Comparison of ENCODE assay signal across 14 mouse cellular contexts in the genomic region with DNA sequence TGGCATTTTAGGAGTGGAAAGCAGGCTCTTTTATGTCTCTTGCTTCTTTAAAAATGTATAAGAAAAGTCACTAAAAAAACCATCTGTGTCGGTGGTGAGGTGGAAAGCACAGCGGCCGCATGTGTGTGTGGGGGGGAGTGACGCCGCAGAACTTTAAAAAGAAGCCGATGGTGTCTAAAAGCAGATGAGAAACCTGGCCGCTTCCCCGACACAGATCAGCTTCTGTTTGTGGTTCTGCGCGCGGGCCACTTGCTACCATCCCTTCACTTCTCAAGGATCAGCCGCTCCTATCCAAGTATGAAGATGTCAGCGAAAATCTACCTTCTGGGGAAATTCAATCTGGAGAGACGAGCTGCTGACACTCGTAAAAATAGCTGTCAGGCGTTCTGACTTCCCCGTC. TPM values are rescaled to one million over a fixed set of nuclear protein-coding genes. Genes with fewer than 3 reads are reported as not detected.
DNase-seq lines count a peak whose midpoint lies in the region; ATAC-seq and TF ChIP-seq lines count a peak whose summit lies in the region.
"Had no signal": no experiment of that assay in that cellular context is flagged by ENCODE, and none has a peak within 500 bp of the region (broad histone marks: within the 10 kb centered on the region; RNA-seq: fewer than 3 reads in every experiment).

No protein-coding gene starts in this region.

- no peak for TF ChIP-seq CTCF in left cerebral cortex, adult 2 months (IDR thresholded peaks at IDR 0.05)

- H3K4me3 ChIP-seq in embryonic facial prominence, embryonic 15.5 days (replicated peaks), result peak overlapping the region; percentile 7; the same call in 1 of the 2 replicates
- H3K4me3 ChIP-seq in left cerebral cortex, adult 2 months, result no peak overlapping the region
- no peak overlapping the region for H3K4me3 ChIP-seq in intestine, embryonic 15.5 days (replicated peaks)
- H3K4me3 ChIP-seq: midbrain, embryonic 12.5 days had no signal

- no peaks in the 10 kb centered on the region for H3K27me3 ChIP-seq in embryonic facial prominence, embryonic 15.5 days
- H3K27me3 ChIP-seq in intestine, embryonic 15.5 days (replicated peaks), result no peaks in the 10 kb centered on the region
- H3K27me3 ChIP-seq: midbrain, embryonic 12.5 days had no signal

- no peak overlapping the region for H3K9ac ChIP-seq in embryonic facial prominence, embryonic 15.5 days
- H3K9ac ChIP-seq in intestine, embryonic 15.5 days, result no peak overlapping the region
- H3K9ac ChIP-seq: midbrain, embryonic 12.5 days had no signal

- intact Hi-C loops in left cerebral cortex, adult 2 months (cut with DNase I), result loop anchor here (1.0 kb wide), 2 partner anchors 38 to 104 kb away; no protein-coding TSS in a partner anchor

- no peak overlapping the region for H3K27ac ChIP-seq in embryonic facial prominence, embryonic 15.5 days (replicated peaks)
- peak overlapping the region; percentile 83 for H3K27ac ChIP-seq in left cerebral cortex, adult 2 months
- no peak overlapping the region for H3K27ac ChIP-seq in intestine, embryonic 15.5 days
- H3K27ac ChIP-seq: midbrain, embryonic 12.5 days had no signal

- 33% methylated on average over 17 of the region's 17 CpGs for WGBS in embryonic facial prominence, embryonic 15.5 days
- whole genome bisulfite sequencing in intestine, embryonic 15.5 days, result 76% methylated on average over 17 of the region's 17 CpGs

- H3K4me2 ChIP-seq in embryonic facial prominence, embryonic 15.5 days (replicated peaks), result 0 out of 2 replicates have a peak overlapping the region, but pooled peaks have one; percentile 17
- H3K4me2 ChIP-seq in intestine, embryonic 15.5 days (replicated peaks), result no peak overlapping the region
- H3K4me2 ChIP-seq: midbrain, embryonic 12.5 days had no signal

- peak; percentile 50 for DNase-seq in layer of hippocampus, adult 11-12 months (ENCODE audit: low spot score)
- no peak for DNase-seq in layer of hippocampus, postnatal 14 days (ENCODE audit: low spot score in 2 of 2)
- peak; percentile 28 to 63 for DNase-seq in left cerebral cortex, adult 2 months (ENCODE audit: extremely low spot score in 1 of 2, low spot score in 2 of 2)
- peak; percentile 66 to 75 for DNase-seq in right cerebral cortex, adult 2 months (ENCODE audit: low spot score in 2 of 2)
- no peak for DNase-seq in urinary bladder, postnatal 10 days (ENCODE audit: low spot score)
- DNase-seq in cerebellum, adult 9-11 months, result no peak
- DNase-seq: lung, adult 18-20 months had no signal

- no peaks in the 10 kb centered on the region for H3K9me3 ChIP-seq in embryonic facial prominence, embryonic 15.5 days (replicated peaks)
- no peaks in the 10 kb centered on the region for H3K9me3 ChIP-seq in intestine, embryonic 15.5 days
- H3K9me3 ChIP-seq: midbrain, embryonic 12.5 days had no signal

- 0 out of 2 replicates have a peak, but pooled peaks cover 7% of the 10 kb centered on the region for H3K4me1 ChIP-seq in embryonic facial prominence, embryonic 15.5 days
- no peaks in the 10 kb centered on the region for H3K4me1 ChIP-seq in intestine, embryonic 15.5 days (replicated peaks)
- H3K4me1 ChIP-seq: midbrain, embryonic 12.5 days had no signal

- no peaks in the 10 kb centered on the region for H3K36me3 ChIP-seq in embryonic facial prominence, embryonic 15.5 days
- H3K36me3 ChIP-seq in intestine, embryonic 15.5 days, result no peaks in the 10 kb centered on the region
- H3K36me3 ChIP-seq: midbrain, embryonic 12.5 days had no signal

- ATAC-seq in embryonic facial prominence, embryonic 15.5 days (ENCODE audit: insufficient number of reproducible peaks, low FRiP score, low TSS enrichment, low read depth), result no peak
- no peak for ATAC-seq in intestine, embryonic 15.5 days

RNA-seq across cellular contexts. Expression of a gene that starts 45.5 kb away (rescaled TPM):
- total RNA-seq in layer of hippocampus, postnatal 14 days (2021), result under 1 TPM; 0.09 to 0.14 TPM
- polyA plus RNA-seq in embryonic facial prominence, embryonic 15.5 days (2015; fragmentation: Nextera tagmentation; extraction: Ambion mirVana), result 0.24 and 0.44 TPM in 2 replicates
- under 1 TPM; 0.43 to 0.61 TPM for total RNA-seq in left cerebral cortex, adult 2 months (2021)
- 0.03 TPM in 1 of 2 replicates, not detected in the other for polyA plus RNA-seq in intestine, embryonic 15.5 days (2015; fragmentation: Nextera tagmentation; extraction: Ambion mirVana)
- total RNA-seq: granulocyte monocyte progenitor cell, adult 5-6 weeks; hematopoietic stem cell, adult 5-6 weeks had no signal
- polyA plus RNA-seq: embryonic facial prominence, embryonic 11.5 days; large intestine, adult 2 months had no signal

RNA-seq across cellular contexts. Expression of a gene that starts 47.3 kb away (rescaled TPM):
- total RNA-seq in layer of hippocampus, postnatal 14 days (2021), result under 1 TPM; 0.64 to 0.67 TPM
- polyA plus RNA-seq in embryonic facial prominence, embryonic 15.5 days (2015; fragmentation: Nextera tagmentation; extraction: Ambion mirVana), result 150 and 219 TPM in 2 replicates
- 1 to 10 TPM; 4.7 to 6.0 TPM for total RNA-seq in left cerebral cortex, adult 2 months (2021)
- 0.48 and 1.2 TPM in 2 replicates for polyA plus RNA-seq in intestine, embryonic 15.5 days (2015; fragmentation: Nextera tagmentation; extraction: Ambion mirVana)
- total RNA-seq: granulocyte monocyte progenitor cell, adult 5-6 weeks; hematopoietic stem cell, adult 5-6 weeks had no signal

Comparison
In these comparisons a context has a peak if more than half of its experiments do, and no peak if none do; other contexts are left out.
1. DNase-seq: peak in layer of hippocampus, adult 11-12 months (single experiment), left cerebral cortex, adult 2 months (2 of 2) and right cerebral cortex, adult 2 months (2 of 2); none in layer of hippocampus, postnatal 14 days (0 of 2), urinary bladder, postnatal 10 days (single experiment) and cerebellum, adult 9-11 months (single experiment).